Mouse (Mus musculus) megakaryocyte, embryonic 14.5 days (primary cell): ENCODE measurements around the gene Ccdc62.

ENCODE experiments used
- FLI1 ChIP-seq: IDR thresholded peaks from 2 replicates; pipeline ENCODE4 v1.6.1; 2012; ENCODE audit warnings: low read length, inconsistent platforms, mixed read lengths
- GATA1 ChIP-seq: IDR thresholded peaks from 3 replicates; pipeline ENCODE4 v1.6.1; 2012; ENCODE audit warnings: mixed read lengths, low read length, inconsistent platforms, borderline replicate concordance

DNA sequence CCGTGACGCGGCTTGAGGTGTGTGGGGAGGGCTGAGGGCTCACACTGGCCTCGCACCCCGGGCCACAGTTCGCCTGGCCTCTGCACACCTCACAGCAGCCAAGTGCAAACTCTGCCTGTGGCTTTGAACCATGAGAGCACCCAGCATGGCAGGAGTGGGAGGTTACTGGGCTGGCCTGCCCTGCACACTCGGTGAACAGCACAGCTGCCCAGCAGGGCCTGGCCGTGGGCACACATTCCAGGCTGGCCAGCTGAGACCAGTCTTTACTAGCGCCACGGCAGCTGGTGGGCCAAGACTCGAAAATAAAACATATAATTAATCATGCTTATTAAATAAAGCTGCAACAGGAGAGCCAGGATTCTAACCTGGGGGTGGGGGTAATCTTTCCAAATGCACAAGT, 75.1 kb downstream of the Ccdc62 start:
- TF ChIP-seq GATA1 (no peak), FLI1 (no peak)
